Mouse (Mus musculus): ENCODE data around the gene Dagla. TPM values are rescaled to one million over a fixed set of nuclear protein-coding genes. Genes with fewer than 3 reads are reported as not detected.

The Dagla gene
- total RNA-seq (2017) = not detected in 2 replicates

DNA sequence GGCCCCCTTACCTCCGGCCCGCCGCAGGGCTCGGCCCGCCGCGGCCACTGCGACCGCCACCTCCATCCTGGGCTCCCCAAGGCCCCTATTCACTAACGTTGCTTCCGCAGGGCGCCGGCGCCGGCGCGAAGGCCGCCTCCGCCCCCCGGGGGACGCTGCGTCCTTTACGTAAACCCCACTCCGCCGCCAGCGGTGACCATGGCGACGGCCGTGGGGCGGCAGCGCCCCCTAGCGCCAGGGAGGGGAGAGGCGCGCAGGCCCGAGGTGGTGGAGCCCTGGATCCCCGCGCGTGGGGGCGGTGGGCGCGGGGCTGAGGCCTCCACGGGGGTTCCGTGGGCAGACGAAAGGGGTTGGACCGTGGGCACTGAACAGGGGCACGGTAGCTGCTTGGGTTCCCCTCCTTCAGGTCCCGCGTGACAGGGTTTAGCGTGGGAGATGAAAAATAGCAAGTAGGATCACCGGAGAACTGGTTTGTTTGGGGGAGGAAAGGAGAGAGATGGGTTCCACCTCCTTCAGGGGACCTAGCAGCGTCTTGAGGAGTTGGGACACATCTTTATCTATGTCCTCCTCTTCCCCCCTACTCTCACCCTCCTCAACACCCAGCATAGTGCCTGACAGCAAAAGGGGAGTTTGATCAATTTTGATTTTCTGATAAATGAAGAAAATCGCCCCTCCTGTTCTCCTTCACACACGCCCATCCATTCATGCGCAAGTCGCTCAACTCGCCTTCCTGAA, at the start of gene Dagla:
Gene Dagla, minus strand, starts transcription at position 68 of the 735 bp plus-strand sequence.
- ATAC-seq (ENCODE audit: extremely low read depth, insufficient number of reproducible peaks, low FRiP score, poor library complexity, severe bottlenecking) = no peak

DNA sequence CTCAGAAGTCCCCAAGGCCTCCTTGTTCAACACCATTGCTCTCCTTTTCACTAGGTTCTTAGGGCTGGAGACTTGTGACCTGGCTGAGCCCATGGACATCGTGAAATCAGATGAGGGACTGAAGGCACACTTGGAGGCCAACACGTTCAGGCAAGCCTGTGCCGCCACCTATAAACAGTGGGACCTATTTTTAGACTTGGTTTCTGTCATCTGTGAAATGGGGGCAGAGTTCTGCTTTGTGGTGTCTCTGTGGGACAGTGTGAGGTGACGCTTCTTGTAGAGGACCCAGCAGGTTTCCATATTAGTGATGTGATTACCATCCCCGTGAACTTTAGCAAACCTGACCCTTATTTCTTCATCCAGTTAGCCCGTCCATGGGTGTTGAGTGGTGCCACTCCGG, 47.5 kb upstream of the Dagla start:
- ATAC-seq (ENCODE audit: extremely low read depth, insufficient number of reproducible peaks, low FRiP score, poor library complexity, severe bottlenecking) = no peak

DNA sequence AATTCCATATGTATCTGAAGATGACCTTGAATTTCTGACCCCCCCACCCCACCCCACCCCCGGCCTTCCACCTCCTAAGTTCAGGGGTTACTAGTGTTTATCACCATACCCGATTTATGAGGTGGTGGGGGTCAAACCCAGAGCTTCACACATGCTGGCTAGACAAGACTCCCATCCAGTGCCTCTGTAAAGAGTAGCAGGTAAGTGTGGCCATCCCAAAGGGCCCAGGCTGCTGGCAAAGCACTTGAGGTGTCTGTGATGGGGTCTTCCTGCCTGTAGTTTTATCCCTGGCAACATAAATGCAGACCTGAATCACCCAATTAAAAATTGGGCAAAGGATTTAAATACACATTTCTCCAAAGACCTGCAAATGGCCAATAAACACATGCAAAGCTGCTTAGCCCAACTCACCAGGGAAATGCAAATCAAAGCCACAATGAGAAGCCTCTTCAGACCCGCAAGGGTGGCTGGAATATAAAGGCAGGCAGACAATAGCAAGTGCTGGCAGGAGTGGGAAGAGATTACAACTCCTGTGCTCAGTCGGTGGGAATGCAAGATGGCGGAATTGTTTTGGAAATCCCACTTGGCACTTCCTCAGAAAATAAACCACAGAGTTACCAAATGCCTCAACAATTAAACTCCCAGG, 43.1 kb upstream of the Dagla start:
- ATAC-seq (ENCODE audit: extremely low read depth, insufficient number of reproducible peaks, low FRiP score, poor library complexity, severe bottlenecking) = no peak

DNA sequence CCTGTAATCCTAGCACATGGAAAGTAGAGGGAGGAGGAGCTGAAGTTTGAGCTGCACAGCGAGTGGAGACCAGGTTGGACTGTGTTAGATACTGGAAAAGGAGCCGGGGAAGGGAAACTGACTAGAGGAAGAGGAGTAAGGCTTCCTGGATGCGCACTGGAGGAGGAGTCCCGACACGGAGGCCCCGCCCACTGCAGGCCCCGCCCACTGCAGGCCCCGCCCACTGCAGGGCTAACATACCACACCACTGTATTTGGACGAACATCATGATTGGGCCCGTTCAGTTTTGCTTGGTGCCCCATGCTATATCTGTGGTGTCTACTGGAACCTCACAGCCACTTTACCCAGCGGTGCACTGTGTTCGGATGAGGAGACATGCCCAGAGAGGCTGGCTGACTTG, 41.0 kb upstream of the Dagla start:
- ATAC-seq (ENCODE audit: extremely low read depth, insufficient number of reproducible peaks, low FRiP score, poor library complexity, severe bottlenecking) = no peak

DNA sequence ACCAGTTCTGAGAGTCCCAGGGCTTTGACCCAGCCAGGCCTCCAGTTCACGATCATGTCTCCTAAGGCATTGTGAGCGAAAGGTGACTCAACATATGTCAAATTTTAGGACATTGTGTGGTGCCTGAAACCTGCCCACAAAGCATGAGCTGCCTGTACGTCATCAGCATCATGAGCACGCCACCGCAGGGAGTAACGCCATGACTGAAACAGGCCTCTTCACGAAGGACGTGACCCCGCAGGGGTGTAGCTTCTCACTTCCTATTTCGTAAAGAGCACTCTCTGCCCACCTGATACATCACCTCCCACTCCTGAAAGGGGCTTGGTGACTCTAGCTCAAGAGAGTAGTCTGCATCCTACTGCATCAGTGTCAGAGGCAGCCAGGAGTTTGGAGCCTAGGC, 39.2 kb upstream of the Dagla start:
- no peak for ATAC-seq (ENCODE audit: extremely low read depth, insufficient number of reproducible peaks, low FRiP score, poor library complexity, severe bottlenecking)

DNA sequence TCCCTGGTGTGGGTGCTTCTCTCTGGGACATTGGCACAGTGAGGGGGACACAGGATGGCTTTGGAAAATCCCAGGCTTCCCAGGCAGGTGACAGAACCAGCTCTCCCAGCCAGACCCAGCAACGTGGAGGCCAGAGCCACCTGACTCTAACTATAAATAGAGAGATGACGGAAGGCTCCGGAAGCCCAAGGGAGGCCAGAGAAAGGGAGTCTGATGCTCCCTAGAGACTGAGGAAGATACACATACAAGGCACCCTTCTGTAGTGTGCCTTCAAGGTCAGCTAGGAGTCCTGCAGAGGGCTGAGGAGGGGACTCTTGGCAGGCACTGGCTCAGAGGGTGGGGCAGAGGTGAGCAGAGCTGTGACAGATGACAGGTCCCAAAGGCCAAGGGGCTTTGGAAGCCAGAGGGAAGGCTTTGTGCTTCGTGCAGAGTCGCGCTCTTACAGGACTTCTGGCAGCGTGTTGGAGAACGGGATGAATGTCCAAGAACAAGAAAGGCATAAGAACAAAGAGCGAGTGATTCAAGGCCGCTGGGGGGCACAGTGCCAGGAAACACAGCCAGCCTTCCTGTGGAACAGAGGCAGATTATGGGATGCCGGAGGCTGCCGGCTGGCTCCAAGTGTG, 37.3 kb upstream of the Dagla start:
- ATAC-seq (ENCODE audit: extremely low read depth, insufficient number of reproducible peaks, low FRiP score, poor library complexity, severe bottlenecking) = no peak

DNA sequence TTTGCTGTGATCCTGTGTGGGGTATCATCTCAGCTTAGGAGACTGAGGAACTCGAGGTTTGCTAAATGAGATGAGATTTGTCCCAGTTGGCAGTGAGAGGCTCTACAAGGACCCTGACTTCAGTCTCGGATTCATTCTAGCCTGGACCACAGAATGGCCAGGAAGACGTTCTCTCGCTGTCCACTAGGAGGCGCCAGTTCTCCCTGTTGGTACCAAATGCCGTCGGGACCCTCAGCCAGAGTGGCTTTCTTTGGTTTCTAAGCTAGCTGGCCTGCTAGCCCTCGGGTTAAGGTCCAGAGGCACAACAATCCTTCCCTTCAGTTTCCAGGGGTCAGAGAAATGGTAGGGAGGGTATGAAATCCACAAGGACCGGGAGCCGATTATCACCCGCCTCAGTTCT, 36.5 kb upstream of the Dagla start:
- no peak for ATAC-seq (ENCODE audit: extremely low read depth, insufficient number of reproducible peaks, low FRiP score, poor library complexity, severe bottlenecking)

DNA sequence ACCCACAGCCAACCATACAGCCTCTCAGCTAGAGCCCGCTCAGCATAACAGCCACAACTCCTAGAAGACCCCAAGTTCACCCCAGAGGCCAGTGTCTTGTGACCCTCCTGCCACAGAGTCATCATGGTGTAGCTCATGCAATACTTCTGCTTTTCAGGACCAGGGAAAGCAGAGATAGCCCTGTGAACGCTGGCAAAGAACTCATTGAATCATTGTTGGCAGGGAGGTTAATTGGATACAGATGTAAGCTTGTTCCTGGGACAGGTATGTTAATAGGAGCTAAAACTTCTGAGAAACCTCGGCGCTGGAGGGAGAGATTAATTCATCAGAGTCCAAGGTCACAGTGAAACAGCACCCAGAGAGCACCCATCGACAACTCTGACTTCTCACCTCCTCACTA, 36.0 kb upstream of the Dagla start:
- ATAC-seq (ENCODE audit: extremely low read depth, insufficient number of reproducible peaks, low FRiP score, poor library complexity, severe bottlenecking) = no peak

DNA sequence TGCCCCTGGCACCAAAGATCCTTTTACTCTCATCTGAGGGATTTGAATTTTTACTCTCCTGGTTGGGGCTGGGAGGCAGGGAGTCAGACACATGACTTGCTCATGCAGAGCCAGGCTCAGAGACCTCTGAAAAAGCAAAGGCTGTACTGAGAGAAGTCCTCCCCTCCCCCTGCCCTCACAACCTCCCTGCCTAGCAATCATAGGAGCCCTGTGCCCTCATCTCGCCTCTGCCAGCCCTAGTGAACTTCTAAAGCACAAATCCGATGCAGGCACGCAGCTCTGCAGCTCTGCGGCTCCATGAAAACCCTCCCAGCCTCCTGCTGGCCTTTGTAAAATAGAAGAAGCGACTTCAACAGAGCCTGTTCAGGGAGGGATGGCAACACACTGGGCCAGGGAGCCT, 34.6 kb upstream of the Dagla start:
- no peak for ATAC-seq (ENCODE audit: extremely low read depth, insufficient number of reproducible peaks, low FRiP score, poor library complexity, severe bottlenecking)

DNA sequence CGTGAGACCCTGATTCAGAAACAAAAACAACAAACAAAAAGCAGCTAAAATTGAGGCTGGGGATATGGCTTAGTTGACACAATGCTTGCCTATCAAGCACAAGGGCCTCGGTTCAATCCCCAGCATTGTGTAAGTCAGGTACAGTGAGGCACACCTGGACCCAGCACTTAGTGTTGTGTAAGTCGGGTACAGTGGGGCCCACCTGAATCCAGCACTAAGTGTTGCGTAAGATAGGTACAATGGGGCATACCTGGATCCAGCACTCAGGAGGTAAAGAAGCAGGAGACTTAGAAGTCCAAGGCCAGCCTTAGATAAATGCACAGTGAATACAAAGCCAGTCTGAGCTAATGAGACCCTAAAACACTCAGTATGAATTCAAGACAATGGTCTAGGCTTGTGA, 34.0 kb upstream of the Dagla start:
- ATAC-seq (ENCODE audit: extremely low read depth, insufficient number of reproducible peaks, low FRiP score, poor library complexity, severe bottlenecking) = no peak

DNA sequence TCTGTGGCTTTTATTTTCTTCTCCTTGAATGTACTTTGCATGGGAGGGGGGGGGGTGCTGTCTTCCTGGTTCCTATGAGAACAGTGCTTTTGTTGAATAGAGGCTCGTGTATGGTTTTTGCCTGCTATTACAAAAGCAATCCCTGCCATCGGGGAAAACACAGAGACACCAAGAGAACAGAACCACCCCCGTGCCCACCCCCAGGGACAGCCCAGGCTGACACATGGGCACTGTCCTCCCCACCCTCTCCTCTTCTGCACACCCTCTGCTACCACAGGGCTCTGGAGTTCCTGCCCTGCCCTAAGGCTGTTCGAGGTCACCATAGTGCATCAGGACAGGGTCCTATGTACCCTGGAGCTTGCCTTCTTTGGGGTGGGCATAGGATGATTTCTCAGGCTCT, 29.8 kb upstream of the Dagla start:
- no peak for ATAC-seq (ENCODE audit: extremely low read depth, insufficient number of reproducible peaks, low FRiP score, poor library complexity, severe bottlenecking)

DNA sequence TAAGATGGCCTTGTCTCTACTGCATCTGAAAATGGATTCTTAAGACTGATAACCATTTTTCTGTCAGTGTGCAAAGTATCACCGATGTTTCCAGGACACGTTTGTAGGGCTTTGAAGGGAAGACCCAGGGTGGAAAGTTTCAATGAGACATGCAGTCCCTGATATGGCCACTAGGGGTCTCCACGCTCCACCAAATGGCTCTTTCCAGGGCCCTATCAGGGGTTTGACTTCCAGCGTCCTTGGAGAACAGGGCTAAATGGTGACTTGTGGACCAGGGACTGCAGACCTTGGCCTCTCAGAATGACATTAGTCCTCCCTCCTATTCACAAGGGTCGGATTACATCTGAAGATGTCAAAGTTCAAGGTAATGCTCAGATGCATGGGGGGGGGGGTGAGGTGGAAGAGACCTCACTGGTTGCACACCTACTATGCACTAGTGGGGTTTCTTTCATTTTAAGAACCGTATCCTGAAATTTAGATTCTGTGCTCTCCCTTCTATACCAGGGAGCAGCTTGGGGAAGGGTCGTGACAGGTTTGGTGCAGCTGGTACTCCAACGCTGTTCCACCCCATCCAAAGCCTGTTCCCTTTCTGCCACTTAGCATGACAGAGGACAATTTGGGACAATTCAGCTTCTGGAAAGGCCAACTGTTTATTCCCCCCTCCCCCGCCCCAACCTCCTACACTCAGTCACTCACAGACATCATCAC, 29.0 kb upstream of the Dagla start:
- no peak for ATAC-seq (ENCODE audit: extremely low read depth, insufficient number of reproducible peaks, low FRiP score, poor library complexity, severe bottlenecking)

DNA sequence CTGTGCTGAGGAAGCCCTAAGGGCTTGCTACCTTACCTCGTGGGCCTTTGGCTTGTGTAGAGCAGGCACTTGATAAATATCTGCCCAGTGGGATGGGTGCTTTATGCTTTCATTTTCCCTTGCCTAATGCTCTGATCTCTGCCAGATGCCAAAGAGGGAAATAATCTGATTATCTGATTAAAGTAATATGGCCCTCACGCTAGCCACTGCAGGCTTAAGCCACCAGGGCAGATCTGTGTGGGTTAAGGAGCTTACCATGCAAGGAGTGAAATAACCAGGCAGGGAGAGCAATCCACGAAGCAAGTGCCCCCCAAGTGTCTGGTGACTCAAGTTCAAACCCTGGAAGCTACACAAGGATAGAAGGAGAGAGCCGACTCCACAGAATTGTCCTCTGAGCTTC, 27.0 kb upstream of the Dagla start:
- no peak for ATAC-seq (ENCODE audit: extremely low read depth, insufficient number of reproducible peaks, low FRiP score, poor library complexity, severe bottlenecking)

DNA sequence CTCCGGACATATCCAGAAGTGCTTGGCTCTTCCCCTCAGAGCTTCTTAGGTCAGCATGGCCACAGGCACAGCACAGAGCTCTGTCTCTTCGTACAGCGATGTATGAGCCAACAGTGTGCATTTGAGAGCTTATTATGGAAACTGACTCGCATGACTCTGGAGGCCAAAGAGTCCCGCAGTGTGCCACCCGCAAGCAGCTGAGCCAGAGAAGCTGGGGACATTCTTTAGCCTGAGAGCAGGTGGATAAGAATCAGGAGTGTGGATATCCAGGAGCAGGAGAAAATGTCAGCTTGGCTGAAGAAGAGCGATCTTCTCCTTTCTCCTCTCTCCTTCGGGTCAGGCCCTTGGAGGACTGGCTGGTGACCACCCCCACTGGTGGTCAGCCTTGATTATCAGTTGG, 24.4 kb upstream of the Dagla start:
- ATAC-seq (ENCODE audit: extremely low read depth, insufficient number of reproducible peaks, low FRiP score, poor library complexity, severe bottlenecking) = no peak

DNA sequence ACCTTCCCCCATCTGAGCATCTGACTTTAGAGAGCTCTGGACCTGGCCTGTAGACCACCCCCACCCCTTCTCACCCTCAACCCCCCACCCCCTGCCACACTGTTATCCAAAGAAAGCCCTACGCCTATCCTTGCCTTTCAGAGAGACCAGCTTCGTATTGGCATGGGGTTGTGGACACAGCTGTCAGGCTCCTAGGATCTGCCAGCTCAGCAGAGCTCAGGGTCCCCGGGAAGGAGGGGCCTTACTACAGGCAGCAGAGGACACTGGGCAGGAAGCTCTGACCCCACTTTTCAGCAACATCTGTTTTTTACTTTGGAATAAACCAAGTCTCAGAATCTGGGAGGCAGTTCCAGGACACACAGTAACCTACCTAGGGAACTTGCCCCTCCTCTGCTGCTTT, 21.9 kb upstream of the Dagla start:
- no peak for ATAC-seq (ENCODE audit: extremely low read depth, insufficient number of reproducible peaks, low FRiP score, poor library complexity, severe bottlenecking)

DNA sequence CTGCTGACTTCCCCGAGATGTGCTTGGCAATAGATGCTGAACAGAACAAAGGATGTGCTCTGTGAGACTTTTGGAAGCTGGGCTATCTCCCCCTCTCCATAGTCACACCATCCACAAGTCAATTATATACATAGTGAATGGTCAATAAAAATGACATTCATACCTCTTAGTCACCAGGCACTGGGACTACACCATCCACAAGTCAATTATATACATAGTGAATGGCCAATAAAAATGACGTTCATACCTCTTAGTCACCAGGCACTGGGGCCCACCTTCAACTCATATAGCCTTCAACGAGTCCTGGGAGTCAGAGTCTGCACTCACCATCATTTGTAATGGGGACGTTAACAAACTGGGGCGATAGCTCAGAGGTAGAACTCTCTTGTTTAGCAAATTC, 19.2 kb upstream of the Dagla start:
- no peak for ATAC-seq (ENCODE audit: extremely low read depth, insufficient number of reproducible peaks, low FRiP score, poor library complexity, severe bottlenecking)

DNA sequence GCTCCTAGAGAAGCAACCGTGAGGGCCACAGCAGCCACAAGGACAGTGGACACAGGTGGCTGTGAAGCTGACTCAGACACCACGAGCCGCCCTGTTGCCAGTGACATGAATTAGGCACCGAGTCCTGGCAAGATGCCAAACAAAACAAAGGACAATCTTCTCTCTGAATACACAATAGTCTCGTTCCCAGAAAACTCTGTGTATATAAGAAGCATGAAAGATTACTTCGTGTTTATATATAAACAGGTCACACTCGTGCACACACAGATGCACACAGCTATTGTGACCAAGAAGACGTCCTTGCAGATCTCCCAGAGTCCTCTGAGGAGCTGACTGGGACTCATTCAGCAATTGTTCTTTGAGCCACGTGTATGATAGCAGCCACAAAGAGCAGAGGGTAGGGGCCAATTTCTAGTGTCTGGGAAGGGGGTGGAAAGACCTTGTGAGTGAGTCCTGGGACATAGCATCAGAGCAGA, 18.7 kb upstream of the Dagla start:
- ATAC-seq (ENCODE audit: extremely low read depth, insufficient number of reproducible peaks, low FRiP score, poor library complexity, severe bottlenecking) = no peak

DNA sequence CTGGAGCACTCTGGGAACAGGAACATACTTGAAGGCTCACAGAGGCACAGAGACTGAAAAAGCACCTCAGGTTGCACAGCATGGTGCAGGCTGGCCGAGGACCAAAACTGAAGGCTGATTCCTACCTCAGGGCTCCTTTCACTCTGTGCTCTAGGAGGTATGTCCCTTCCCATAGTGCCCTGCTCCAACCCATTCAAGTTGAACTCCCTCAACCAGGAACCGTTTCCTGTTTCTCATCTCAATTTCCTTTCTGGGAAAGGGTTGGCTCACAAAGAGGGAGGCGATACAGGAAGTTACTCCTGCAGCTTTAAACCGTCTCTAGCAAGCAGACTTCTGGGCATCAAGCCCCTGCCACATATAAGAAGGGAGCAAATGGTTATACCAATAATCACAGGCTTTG, 13.1 kb upstream of the Dagla start:
- no peak for ATAC-seq (ENCODE audit: extremely low read depth, insufficient number of reproducible peaks, low FRiP score, poor library complexity, severe bottlenecking)

DNA sequence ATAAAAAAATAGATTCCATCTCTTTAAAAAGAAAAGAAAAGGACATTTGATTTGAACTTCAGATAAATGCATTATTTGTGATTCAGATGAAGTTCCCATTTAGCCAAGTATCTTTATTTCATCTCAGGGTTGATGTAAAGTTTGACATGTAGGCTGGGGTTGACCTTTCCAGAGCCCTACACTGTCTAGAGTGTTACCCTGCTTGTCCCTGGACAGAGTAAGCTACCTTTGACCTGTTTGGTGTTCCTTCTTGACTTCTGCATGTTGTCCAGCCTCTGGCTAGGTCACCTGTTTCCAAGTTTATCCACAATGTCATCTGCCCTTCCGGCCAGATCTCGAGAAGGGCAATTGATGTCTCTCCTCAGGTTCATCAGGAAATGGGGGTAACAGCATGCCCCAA, 12.7 kb upstream of the Dagla start:
- ATAC-seq (ENCODE audit: extremely low read depth, insufficient number of reproducible peaks, low FRiP score, poor library complexity, severe bottlenecking) = no peak

DNA sequence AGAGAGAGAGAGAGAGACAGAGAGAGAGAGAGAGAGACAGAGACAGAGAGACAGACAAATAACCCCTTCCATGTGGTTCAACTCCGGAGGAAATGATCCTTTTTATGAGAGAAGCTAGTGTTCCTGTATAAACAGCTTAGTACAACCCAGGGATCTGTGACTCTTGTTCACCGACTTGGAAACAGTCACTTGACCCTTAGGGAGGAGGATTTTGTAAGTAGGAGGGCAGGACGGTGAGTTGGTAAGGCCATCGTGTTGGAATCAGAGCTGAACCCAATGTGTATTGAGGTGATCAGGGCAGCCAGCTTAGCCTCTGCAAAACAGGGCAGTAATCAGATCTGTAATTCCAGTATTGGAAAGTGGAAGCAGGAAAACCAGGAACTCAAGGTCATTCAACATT, 12.3 kb upstream of the Dagla start:
- no peak for ATAC-seq (ENCODE audit: extremely low read depth, insufficient number of reproducible peaks, low FRiP score, poor library complexity, severe bottlenecking)
